7 mouse cellular contexts compared by ENCODE assay signal in the genomic region with DNA sequence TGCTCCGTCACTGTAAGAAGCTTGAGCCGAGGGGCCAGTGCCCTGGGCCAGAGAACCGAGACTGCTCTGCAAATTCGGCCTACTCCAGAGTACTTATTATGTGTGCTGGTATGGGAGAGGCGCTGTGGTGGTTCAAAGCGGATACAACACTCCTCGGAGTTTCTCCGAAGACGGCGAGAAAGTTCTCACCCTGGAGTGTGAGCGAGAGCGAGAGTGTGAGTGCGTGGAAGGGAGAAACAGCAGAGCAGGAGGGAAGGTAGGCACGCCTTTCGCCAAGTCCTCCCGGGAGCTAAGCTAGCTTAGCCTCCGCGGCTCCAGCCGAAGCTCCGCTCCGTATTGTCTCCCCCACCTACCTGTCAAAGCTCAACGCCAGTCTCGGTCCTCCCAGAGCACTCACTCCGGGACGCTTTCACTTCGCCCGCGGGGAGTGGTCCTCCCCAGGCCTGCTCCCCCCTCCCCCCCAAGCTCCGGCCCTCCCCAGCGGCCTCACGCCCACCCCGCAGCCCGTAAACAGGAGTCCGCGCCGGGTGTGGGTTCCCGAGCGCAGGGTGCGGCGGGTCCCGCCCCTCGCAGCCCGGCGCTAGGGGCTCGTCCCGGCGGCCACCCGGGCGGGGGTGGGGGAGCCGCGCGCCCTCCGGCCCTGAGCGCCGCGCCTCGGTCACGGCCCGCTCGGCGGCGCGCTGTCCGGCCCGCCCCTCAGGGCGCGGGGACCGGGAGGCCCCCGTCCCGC. TPM values are rescaled to one million over a fixed set of nuclear protein-coding genes. Genes with fewer than 3 reads are reported as not detected.
DNase-seq lines count a peak whose midpoint lies in the region; ATAC-seq lines count a peak whose summit lies in the region.

No protein-coding gene starts in this region.

- intact Hi-C loops in left cerebral cortex, postnatal 25 days (cut with DNase I), result loop anchor here (2.0 to 10.0 kb wide), 2 partner anchors 71 to 123 kb away; a partner anchor contains a TSS

- H3K4me1 ChIP-seq in hindbrain, embryonic 16.5 days (ENCODE audit: control insufficient read depth, insufficient read depth, low read depth, low read length), result peaks cover 20% of the 10 kb centered on the region

- under 1% methylated on average over 39 of the region's 70 CpGs for WGBS in hindbrain, embryonic 16.5 days

- H3K27ac ChIP-seq in hindbrain, embryonic 16.5 days (ENCODE audit: low read depth, low read length), result peak overlapping the region; percentile 97

- H3K27me3 ChIP-seq in hindbrain, embryonic 16.5 days (replicated peaks; ENCODE audit: control insufficient read depth, insufficient read depth, low read length), result no peaks in the 10 kb centered on the region

- ATAC-seq in hindbrain, embryonic 16.5 days, result peak; percentile 76
- peak; percentile 41 for ATAC-seq in megakaryocyte progenitor cell, adult 5-6 weeks (replicated peaks; ENCODE audit: poor library complexity)

- H3K4me2 ChIP-seq in hindbrain, embryonic 16.5 days (ENCODE audit: low read length), result peak overlapping the region; percentile 79

- H3K4me3 ChIP-seq in hindbrain, embryonic 16.5 days (ENCODE audit: low read length), result peak overlapping the region; percentile 96

- H3K9ac ChIP-seq in hindbrain, embryonic 16.5 days (ENCODE audit: low read depth, low read length), result peak overlapping the region; percentile 97

- H3K36me3 ChIP-seq in hindbrain, embryonic 16.5 days (ENCODE audit: control insufficient read depth, insufficient read depth, low read length), result no peaks in the 10 kb centered on the region

- no peaks in the 10 kb centered on the region for H3K9me3 ChIP-seq in hindbrain, embryonic 16.5 days (ENCODE audit: control insufficient read depth, low read length)

- DNase-seq in WW6 (ENCODE audit: low read depth, low spot score), result peak; percentile 22
- DNase-seq in cerebellum, adult 9-11 months, result peak; percentile 53
- DNase-seq in gastrocnemius, adult 18-20 months (ENCODE audit: low spot score), result peak; percentile 15
- DNase-seq in left cerebral cortex, postnatal 25 days (ENCODE audit: low spot score in 2 of 2), result peak; percentile 36 to 63
- peak; percentile 39 to 55 for DNase-seq in right cerebral cortex, postnatal 10 days (ENCODE audit: low spot score in 2 of 2)

RNA-seq across cellular contexts. Expression of a gene that starts 0.8 kb away (rescaled TPM):
- 10 to 100 TPM; 16.0 to 17.1 TPM for total RNA-seq in gastrocnemius, adult 18-20 months (2021)
- 9.8 and 10.3 TPM in 2 replicates for polyA plus RNA-seq in hindbrain, embryonic 16.5 days (2015; fragmentation: Nextera tagmentation; extraction: Ambion mirVana)
- 10 to 100 TPM; 18.4 to 19.5 TPM for total RNA-seq in left cerebral cortex, postnatal 25 days (2021)
- total RNA-seq in megakaryocyte progenitor cell, adult 5-6 weeks (2015), result 16.5 and 18.7 TPM in 2 replicates
- total RNA-seq in megakaryocyte progenitor cell, adult 5-6 weeks (2017), result 17.2 and 20.0 TPM in 2 replicates

RNA-seq across cellular contexts. Expression of a gene that starts 21.6 kb away (rescaled TPM):
- not detected for total RNA-seq in gastrocnemius, adult 18-20 months (2021)
- not detected in 2 replicates for polyA plus RNA-seq in hindbrain, embryonic 16.5 days (2015; fragmentation: Nextera tagmentation; extraction: Ambion mirVana)
- not detected for total RNA-seq in left cerebral cortex, postnatal 25 days (2021)
- total RNA-seq in megakaryocyte progenitor cell, adult 5-6 weeks (2015), result not detected in 2 replicates
- not detected in 2 replicates for total RNA-seq in megakaryocyte progenitor cell, adult 5-6 weeks (2017)

Comparison
In these comparisons a context has a peak if more than half of its experiments do, and no peak if none do; other contexts are left out.
1. Peak in every context shown above with its lines: DNase-seq, ATAC-seq, H3K4me3 ChIP-seq and H3K27ac ChIP-seq.